Mouse (Mus musculus): ENCODE results near the gene Cyp11a1. TPM values are rescaled to one million over a fixed set of nuclear protein-coding genes. Genes with fewer than 3 reads are reported as not detected.

Cyp11a1 gene
- polyA plus RNA-seq, 1 experiment from 2014 or later = 7.0 TPM

- Histone ChIP-seq H3K4me3 (ENCODE audit: low read depth, low read length) (no peak overlapping the region), H3K9me3 (ENCODE audit: control insufficient read depth, low read length) (no peaks in the 10 kb centered on the region), H3K27me3 (replicated peaks; ENCODE audit: control insufficient read depth, insufficient read depth, low read length) (no peaks in the 10 kb centered on the region), H3K9ac (ENCODE audit: low read depth, low read length) (no peak overlapping the region), H3K27ac (replicated peaks; ENCODE audit: low read depth, low read length) (no peak overlapping the region), H3K36me3 (ENCODE audit: control insufficient read depth, insufficient read depth, low read length) (no peaks in the 10 kb centered on the region), H3K4me1 (ENCODE audit: control insufficient read depth, insufficient read depth, low read length) (peaks cover 18% of the 10 kb centered on the region), H3K4me2 (ENCODE audit: low read depth, low read length) (no peak overlapping the region)
- peak; percentile 54 for DNase-seq (ENCODE audit: low spot score)
- 71% methylated on average over 11 of the region's 11 CpGs for WGBS
- peak; percentile 37; the same call in 1 of the 2 replicates for ATAC-seq (ENCODE audit: low read depth)
Measured at GRCm38 (mm10) chr9:57969736-57970495, 36.3 kb upstream of the Cyp11a1 start.

GRCm38 (mm10) chr9:57971413-57971812 lies 34.8 kb upstream of the Cyp11a1 start:
- Histone ChIP-seq H3K9ac (ENCODE audit: low read depth, low read length) (no peak overlapping the region), H3K9me3 (ENCODE audit: control insufficient read depth, low read length) (no peaks in the 10 kb centered on the region), H3K27ac (replicated peaks; ENCODE audit: low read depth, low read length) (no peak overlapping the region), H3K4me3 (ENCODE audit: low read depth, low read length) (no peak overlapping the region), H3K36me3 (ENCODE audit: control insufficient read depth, insufficient read depth, low read length) (no peaks in the 10 kb centered on the region), H3K4me2 (ENCODE audit: low read depth, low read length) (no peak overlapping the region), H3K4me1 (ENCODE audit: control insufficient read depth, insufficient read depth, low read length) (peaks cover 18% of the 10 kb centered on the region), H3K27me3 (replicated peaks; ENCODE audit: control insufficient read depth, insufficient read depth, low read length) (no peaks in the 10 kb centered on the region)
- ATAC-seq (ENCODE audit: low read depth) (no peak), DNase-seq (ENCODE audit: low spot score) (no peak)
- 80% methylated on average over 5 of the region's 5 CpGs for WGBS

GRCm38 (mm10) chr9:57972141-57972591 lies 34.0 kb upstream of the Cyp11a1 start:
- peak overlapping the region; percentile 20; the same call in 1 of the 2 replicates for H3K4me2 ChIP-seq (ENCODE audit: low read depth, low read length)
- H3K4me1 ChIP-seq (ENCODE audit: control insufficient read depth, insufficient read depth, low read length) = peaks cover 18% of the 10 kb centered on the region
- ATAC-seq (ENCODE audit: low read depth) (no peak), DNase-seq (ENCODE audit: low spot score) (peak; percentile 16)
- no peaks in the 10 kb centered on the region for H3K36me3 ChIP-seq (ENCODE audit: control insufficient read depth, insufficient read depth, low read length)
- H3K9ac ChIP-seq (ENCODE audit: low read depth, low read length) = no peak overlapping the region
- H3K4me3 ChIP-seq (ENCODE audit: low read depth, low read length) = no peak overlapping the region
- no peaks in the 10 kb centered on the region for H3K9me3 ChIP-seq (ENCODE audit: control insufficient read depth, low read length)
- WGBS = 47% methylated on average over 9 of the region's 9 CpGs
- no peaks in the 10 kb centered on the region for H3K27me3 ChIP-seq (replicated peaks; ENCODE audit: control insufficient read depth, insufficient read depth, low read length)
- H3K27ac ChIP-seq (replicated peaks; ENCODE audit: low read depth, low read length) = peak overlapping the region; percentile 68

- Histone ChIP-seq H3K4me3 (ENCODE audit: low read depth, low read length) (no peak overlapping the region), H3K27ac (replicated peaks; ENCODE audit: low read depth, low read length) (peak overlapping the region; percentile 68), H3K4me1 (ENCODE audit: control insufficient read depth, insufficient read depth, low read length) (peaks cover 18% of the 10 kb centered on the region), H3K4me2 (ENCODE audit: low read depth, low read length) (peak overlapping the region; percentile 20; the same call in 1 of the 2 replicates), H3K36me3 (ENCODE audit: control insufficient read depth, insufficient read depth, low read length) (no peaks in the 10 kb centered on the region), H3K9ac (ENCODE audit: low read depth, low read length) (no peak overlapping the region), H3K27me3 (replicated peaks; ENCODE audit: control insufficient read depth, insufficient read depth, low read length) (no peaks in the 10 kb centered on the region), H3K9me3 (ENCODE audit: control insufficient read depth, low read length) (no peaks in the 10 kb centered on the region)
- 32% methylated on average over 9 of the region's 9 CpGs for WGBS
- ATAC-seq (ENCODE audit: low read depth) = no peak
- DNase-seq (ENCODE audit: low spot score) = peak; percentile 46
Measured at GRCm38 (mm10) chr9:57972776-57973439, 33.3 kb upstream of the Cyp11a1 start.

- H3K9ac ChIP-seq (ENCODE audit: low read depth, low read length) = no peak overlapping the region
- no peak for DNase-seq (ENCODE audit: low spot score)
- ATAC-seq (ENCODE audit: low read depth) = no peak
- WGBS = 78% methylated on average over 6 of the region's 6 CpGs
- 0 out of 2 replicates have a peak overlapping the region, but pooled peaks have one; percentile 0 for H3K27ac ChIP-seq (replicated peaks; ENCODE audit: low read depth, low read length)
- no peaks in the 10 kb centered on the region for H3K27me3 ChIP-seq (replicated peaks; ENCODE audit: control insufficient read depth, insufficient read depth, low read length)
- no peaks in the 10 kb centered on the region for H3K36me3 ChIP-seq (ENCODE audit: control insufficient read depth, insufficient read depth, low read length)
- H3K9me3 ChIP-seq (ENCODE audit: control insufficient read depth, low read length) = no peaks in the 10 kb centered on the region
- H3K4me1 ChIP-seq (ENCODE audit: control insufficient read depth, insufficient read depth, low read length) = peaks cover 18% of the 10 kb centered on the region
- H3K4me2 ChIP-seq (ENCODE audit: low read depth, low read length) = no peak overlapping the region
- no peak overlapping the region for H3K4me3 ChIP-seq (ENCODE audit: low read depth, low read length)
Measured at GRCm38 (mm10) chr9:57973440-57974066, 32.7 kb upstream of the Cyp11a1 start.

- Histone ChIP-seq H3K36me3 (ENCODE audit: control insufficient read depth, insufficient read depth, low read length) (no peaks in the 10 kb centered on the region), H3K9me3 (ENCODE audit: control insufficient read depth, low read length) (no peaks in the 10 kb centered on the region), H3K9ac (ENCODE audit: low read depth, low read length) (no peak overlapping the region), H3K4me2 (ENCODE audit: low read depth, low read length) (no peak overlapping the region), H3K27me3 (replicated peaks; ENCODE audit: control insufficient read depth, insufficient read depth, low read length) (no peaks in the 10 kb centered on the region), H3K4me1 (ENCODE audit: control insufficient read depth, insufficient read depth, low read length) (peaks cover 18% of the 10 kb centered on the region), H3K4me3 (ENCODE audit: low read depth, low read length) (no peak overlapping the region), H3K27ac (replicated peaks; ENCODE audit: low read depth, low read length) (no peak overlapping the region)
- 52% methylated on average over 3 of the region's 5 CpGs for WGBS
- no peak for ATAC-seq (ENCODE audit: low read depth)
- no peak for DNase-seq (ENCODE audit: low spot score)
Measured at GRCm38 (mm10) chr9:57974221-57974620, 32.0 kb upstream of the Cyp11a1 start.

GRCm38 (mm10) chr9:57975200-57975821 lies 30.9 kb upstream of the Cyp11a1 start:
- Histone ChIP-seq H3K4me2 (ENCODE audit: low read depth, low read length) (no peak overlapping the region), H3K27me3 (replicated peaks; ENCODE audit: control insufficient read depth, insufficient read depth, low read length) (no peaks in the 10 kb centered on the region), H3K9me3 (ENCODE audit: control insufficient read depth, low read length) (no peaks in the 10 kb centered on the region), H3K27ac (replicated peaks; ENCODE audit: low read depth, low read length) (no peak overlapping the region), H3K4me3 (ENCODE audit: low read depth, low read length) (no peak overlapping the region), H3K4me1 (ENCODE audit: control insufficient read depth, insufficient read depth, low read length) (peaks cover 18% of the 10 kb centered on the region), H3K36me3 (ENCODE audit: control insufficient read depth, insufficient read depth, low read length) (no peaks in the 10 kb centered on the region), H3K9ac (ENCODE audit: low read depth, low read length) (no peak overlapping the region)
- ATAC-seq (ENCODE audit: low read depth) (no peak), DNase-seq (ENCODE audit: low spot score) (no peak)
- 70% methylated on average over 5 of the region's 5 CpGs for WGBS

GRCm38 (mm10) chr9:57978025-57978424 lies 28.2 kb upstream of the Cyp11a1 start:
- no peak for DNase-seq (ENCODE audit: low spot score)
- 81% methylated on average over 6 of the region's 6 CpGs for WGBS

More at GRCm38 (mm10) chr9:57978025-57978424, 28.2 kb upstream of the Cyp11a1 start:
- no peak overlapping the region for H3K4me2 ChIP-seq (ENCODE audit: low read depth, low read length)
- no peaks in the 10 kb centered on the region for H3K27me3 ChIP-seq (replicated peaks; ENCODE audit: control insufficient read depth, insufficient read depth, low read length)
- no peak overlapping the region for H3K9ac ChIP-seq (ENCODE audit: low read depth, low read length)
- H3K4me1 ChIP-seq (ENCODE audit: control insufficient read depth, insufficient read depth, low read length) = peaks cover 3% of the 10 kb centered on the region; the same call in 1 of the 2 replicates
- no peak overlapping the region for H3K4me3 ChIP-seq (ENCODE audit: low read depth, low read length)
- no peaks in the 10 kb centered on the region for H3K9me3 ChIP-seq (ENCODE audit: control insufficient read depth, low read length)
- ATAC-seq (ENCODE audit: low read depth) = no peak
- H3K27ac ChIP-seq (replicated peaks; ENCODE audit: low read depth, low read length) = no peak overlapping the region
- no peaks in the 10 kb centered on the region for H3K36me3 ChIP-seq (ENCODE audit: control insufficient read depth, insufficient read depth, low read length)

All from embryonic facial prominence, embryonic 14.5 days (tissue).